In the genomic region with DNA sequence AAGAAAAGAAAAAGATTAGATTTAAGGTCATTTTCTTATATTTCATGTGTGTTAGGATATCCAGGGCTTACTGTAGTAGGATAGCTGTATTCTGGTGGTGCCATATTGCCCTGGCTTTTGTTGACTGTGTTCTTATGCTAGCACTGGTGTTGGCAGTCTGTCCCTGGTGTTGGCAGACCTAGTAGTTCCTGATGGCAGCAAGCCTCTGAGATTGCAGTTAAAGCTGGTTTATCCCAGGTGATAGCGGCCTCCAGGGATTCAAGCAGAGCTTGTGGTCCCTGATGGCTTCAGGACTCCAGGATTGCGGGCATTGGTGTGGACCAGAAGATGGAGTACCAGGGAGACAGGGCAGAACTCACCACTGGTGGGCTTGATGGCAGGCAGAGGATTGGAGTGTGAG, we compare ENCODE assay signal across 21 mouse cellular contexts. TPM values are rescaled to one million over a fixed set of nuclear protein-coding genes. Genes with fewer than 3 reads are reported as not detected.
DNase-seq lines count a peak whose midpoint lies in the region; ATAC-seq lines count a peak whose summit lies in the region.
"Had no signal": no experiment of that assay in that cellular context is flagged by ENCODE, and none has a peak within 500 bp of the region (broad histone marks: within the 10 kb centered on the region; RNA-seq: fewer than 3 reads in every experiment).

No protein-coding gene starts in this region.

- no peaks in the 10 kb centered on the region for H3K27me3 ChIP-seq in kidney, embryonic 14.5 days (ENCODE audit: control insufficient read depth, insufficient read depth, low read length)
- H3K27me3 ChIP-seq: embryonic facial prominence, embryonic 13.5 days; embryonic facial prominence, embryonic 15.5 days; forebrain, embryonic 12.5 days had no signal

- ATAC-seq in kidney, embryonic 14.5 days (ENCODE audit: low FRiP score, low TSS enrichment) = no peak
- ATAC-seq: forebrain, embryonic 14.5 days; forebrain, embryonic 16.5 days had no signal

- H3K36me3 ChIP-seq in kidney, embryonic 14.5 days (ENCODE audit: control insufficient read depth, insufficient read depth, low read length) = no peaks in the 10 kb centered on the region
- H3K36me3 ChIP-seq: embryonic facial prominence, embryonic 13.5 days; embryonic facial prominence, embryonic 15.5 days; forebrain, embryonic 10.5 days; forebrain, embryonic 12.5 days had no signal

- H3K4me2 ChIP-seq in kidney, embryonic 14.5 days (replicated peaks; ENCODE audit: low read depth, low read length) = no peak overlapping the region
- H3K4me2 ChIP-seq: embryonic facial prominence, embryonic 13.5 days; embryonic facial prominence, embryonic 15.5 days; forebrain, embryonic 12.5 days had no signal

- 82% methylated on average over 2 of the region's 2 CpGs for WGBS in kidney, embryonic 14.5 days

- H3K9me3 ChIP-seq in kidney, embryonic 14.5 days (ENCODE audit: control insufficient read depth, low read length) = no peaks in the 10 kb centered on the region
- H3K9me3 ChIP-seq: embryonic facial prominence, embryonic 13.5 days; embryonic facial prominence, embryonic 15.5 days; forebrain, embryonic 10.5 days; forebrain, embryonic 12.5 days had no signal

- H3K9ac ChIP-seq in kidney, embryonic 14.5 days (ENCODE audit: low read depth, low read length) = no peak overlapping the region
- H3K9ac ChIP-seq: embryonic facial prominence, embryonic 13.5 days; embryonic facial prominence, embryonic 15.5 days; forebrain, embryonic 12.5 days had no signal

- H3K4me3 ChIP-seq in kidney, embryonic 14.5 days (ENCODE audit: low read length) = no peak overlapping the region
- H3K4me3 ChIP-seq: embryonic facial prominence, embryonic 13.5 days; embryonic facial prominence, embryonic 15.5 days; erythroblast, embryonic 14.5 days; forebrain, embryonic 10.5 days; forebrain, embryonic 12.5 days had no signal

- H3K4me1 ChIP-seq in kidney, embryonic 14.5 days (ENCODE audit: control insufficient read depth, insufficient read depth, low read length) = no peaks in the 10 kb centered on the region
- H3K4me1 ChIP-seq: embryonic facial prominence, embryonic 13.5 days; embryonic facial prominence, embryonic 15.5 days; forebrain, embryonic 10.5 days; forebrain, embryonic 12.5 days had no signal

- H3K27ac ChIP-seq in kidney, embryonic 14.5 days (ENCODE audit: low read depth, low read length) = no peak overlapping the region
- H3K27ac ChIP-seq: embryonic facial prominence, embryonic 13.5 days; embryonic facial prominence, embryonic 15.5 days; forebrain, embryonic 10.5 days; forebrain, embryonic 12.5 days had no signal

- DNase-seq in adrenal gland, postnatal 14 days = peak; percentile 53
- no peak for DNase-seq in adrenal gland, postnatal 4 days (ENCODE audit: low spot score in 2 of 2)
- peak; percentile 87 for DNase-seq in heart, adult 11 months
- DNase-seq in heart, adult 8-10 months (ENCODE audit: low spot score) = no peak
- DNase-seq in kidney, adult 9 months = peak; percentile 5
- DNase-seq: adrenal gland, adult 8-10 months; cerebellum, adult 11 months; cerebellum, adult 18-20 months; cerebellum, adult 8-10 months; cerebellum, adult 9-11 months; cerebellum, postnatal 14 days; cerebellum, postnatal 36 days; embryo, embryonic 11 days had no signal

RNA-seq across cellular contexts. Expression of gene Rbx1, which starts 37.4 kb away (rescaled TPM):
- 118 and 119 TPM in 2 replicates for total RNA-seq in adrenal gland, postnatal 14 days (2021)
- total RNA-seq in adrenal gland, postnatal 4 days (2021) = 100 to 1,000 TPM; 154 to 155 TPM
- total RNA-seq in heart, adult 8-10 months (2022) = 100 to 1,000 TPM; 105 to 114 (median 113) TPM
- 512 and 656 TPM in 2 replicates for polyA plus RNA-seq in kidney, embryonic 14.5 days (2014; fragmentation: Nextera tagmentation; extraction: Ambion mirVana)

Comparison
In these comparisons a context has a peak if more than half of its experiments do, and no peak if none do; other contexts are left out.
1. DNase-seq: peak in adrenal gland, postnatal 14 days (single experiment), heart, adult 11 months (single experiment) and kidney, adult 9 months (single experiment); none in adrenal gland, postnatal 4 days (0 of 2) and heart, adult 8-10 months (single experiment).